24 mouse cellular contexts compared by ENCODE assay signal in the genomic region with DNA sequence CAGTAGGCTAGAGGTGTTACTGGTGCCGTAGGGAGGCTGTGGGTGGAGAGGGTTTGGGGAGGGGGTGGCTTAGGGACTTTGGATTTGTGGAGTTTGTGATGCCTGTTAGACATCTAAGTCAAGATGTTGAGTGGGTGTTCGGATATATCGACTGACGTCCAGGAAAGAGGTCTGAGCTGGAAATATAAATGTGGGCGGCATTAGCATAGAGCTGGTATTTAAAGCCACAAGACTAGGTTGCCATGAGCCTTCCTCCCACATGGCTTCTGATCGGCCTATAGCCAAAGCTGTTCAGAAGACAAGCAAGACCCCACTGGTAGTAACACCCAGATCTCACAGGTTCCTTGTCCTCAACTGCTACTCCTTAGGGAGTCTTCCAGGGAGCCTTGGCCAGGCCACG.
DNase-seq lines count a peak whose midpoint lies in the region; ATAC-seq and TF ChIP-seq lines count a peak whose summit lies in the region.
"Had no signal": no experiment of that assay in that cellular context is flagged by ENCODE, and none has a peak within 500 bp of the region (broad histone marks: within the 10 kb centered on the region; RNA-seq: fewer than 3 reads in every experiment).

No protein-coding gene starts in this region.

- no peak for TF ChIP-seq CTCF in left cerebral cortex, adult 2 months (IDR thresholded peaks at IDR 0.05)

- no peak overlapping the region for H3K4me3 ChIP-seq in left cerebral cortex, adult 2 months
- H3K4me3 ChIP-seq: embryonic facial prominence, embryonic 13.5 days; forebrain, embryonic 13.5 days; hindbrain, embryonic 15.5 days; kidney, embryonic 15.5 days; limb, embryonic 13.5 days; liver, embryonic 12.5 days; midbrain, embryonic 12.5 days had no signal

- ATAC-seq in inflammation-experienced regulatory T-cells, adult 6 months = peak; percentile 46
- ATAC-seq: activated CD4-positive, CD25-positive, alpha-beta regulatory T cell, adult 4 months; forebrain, embryonic 13.5 days; intestine, postnatal 0 days; liver, embryonic 12.5 days had no signal

- H3K27ac ChIP-seq in left cerebral cortex, adult 2 months = no peak overlapping the region
- H3K27ac ChIP-seq: embryonic facial prominence, embryonic 13.5 days; forebrain, embryonic 13.5 days; hindbrain, embryonic 15.5 days; kidney, embryonic 15.5 days; limb, embryonic 13.5 days; liver, embryonic 12.5 days; midbrain, embryonic 12.5 days had no signal

- DNase-seq in left cerebral cortex, postnatal 14 days (ENCODE audit: low spot score in 2 of 2) = peak; percentile 52 to 83
- no peak for DNase-seq in left cerebral cortex, adult 2 months (ENCODE audit: extremely low spot score in 1 of 2, low spot score in 2 of 2)
- DNase-seq in brain, adult 2 months (ENCODE audit: low read depth, low spot score) = peak; percentile 66
- DNase-seq in telencephalon, adult 2 months (ENCODE audit: low read depth, low spot score) = peak; percentile 76
- DNase-seq in urinary bladder, postnatal 14 days (ENCODE audit: low spot score) = no peak
- DNase-seq in gastrocnemius, postnatal 36 days = no peak
- DNase-seq: adrenal gland, adult 8-10 months; cerebellum, adult 18-20 months; cerebellum, postnatal 14 days; heart, postnatal 4 days; kidney, postnatal 36 days; lung, adult 2 months; spleen, adult 18-20 months; thymus, postnatal 14 days had no signal

- intact Hi-C loops in left cerebral cortex, postnatal 14 days (cut with DNase I) = no loop called here
- intact Hi-C loops in left cerebral cortex, adult 2 months (cut with DNase I) = loop anchor here (5.0 kb wide), 1 partner anchor 185 kb away; a partner anchor contains a TSS
- intact Hi-C loops in gastrocnemius, postnatal 36 days (cut with DNase I) = no loop called here

Comparison
In these comparisons a context has a peak if more than half of its experiments do, and no peak if none do; other contexts are left out.
1. DNase-seq: peak in left cerebral cortex, postnatal 14 days (2 of 2), brain, adult 2 months (single experiment) and telencephalon, adult 2 months (single experiment); none in left cerebral cortex, adult 2 months (0 of 2), urinary bladder, postnatal 14 days (single experiment) and gastrocnemius, postnatal 36 days (0 of 2).